Mouse (Mus musculus): Measurements from ENCODE around the gene Mx1. TPM values are rescaled to one million over a fixed set of nuclear protein-coding genes. Genes with fewer than 3 reads are reported as not detected.

The Mx1 gene
- total and polyA plus RNA-seq, 3 experiments = 0.27 to 0.42 TPM; not detected in 1

- TF ChIP-seq CHD1 (IDR thresholded peaks at IDR 0.05; ENCODE audit: low read depth, low read length) (no peak), CHD2 (IDR thresholded peaks at IDR 0.05; ENCODE audit: low read length) (no peak), SIN3A (IDR thresholded peaks at IDR 0.05; ENCODE audit: low read length) (no peak), USF1 (IDR thresholded peaks at IDR 0.05; ENCODE audit: low read depth, low read length) (no peak), MAFK (IDR thresholded peaks at IDR 0.05; ENCODE audit: borderline replicate concordance, low read depth, low read length) (no peak), RAD21 (IDR thresholded peaks at IDR 0.05; ENCODE audit: low read depth, low read length) (no peak), JUND (IDR thresholded peaks at IDR 0.05; ENCODE audit: low read depth, low read length) (no peak), RCOR1 (IDR thresholded peaks at IDR 0.05; ENCODE audit: low read depth, low read length) (no peak), GABPA (IDR thresholded peaks at IDR 0.05; ENCODE audit: low read depth, low read length) (no peak), USF2 (IDR thresholded peaks at IDR 0.05; ENCODE audit: borderline replicate concordance in 1 of 2, insufficient read depth in 1 of 2, low read depth in 1 of 2, low read length in 2 of 2) (no peak)
- no peaks in the 10 kb centered on the region for H3K9me3 ChIP-seq (replicated peaks; ENCODE audit: insufficient read depth, low read length)
- H3K27me3 ChIP-seq (ENCODE audit: control insufficient read depth in 1 of 2, insufficient read depth in 2 of 2, low read length in 2 of 2) = no peaks in the 10 kb centered on the region; a peak in 1 of 4 replicates
- H3K4me3 ChIP-seq (ENCODE audit: control insufficient read depth in 1 of 2, insufficient read depth in 1 of 2, low read depth in 2 of 2, low read length in 2 of 2) = no peak overlapping the region
- peaks cover 0 to 3% of the 10 kb centered on the region in 2 experiments; a peak in 1 of 4 replicates for H3K36me3 ChIP-seq (ENCODE audit: control insufficient read depth in 1 of 2, insufficient read depth in 2 of 2, low read length in 2 of 2)
- H3K9ac ChIP-seq (ENCODE audit: control insufficient read depth, low read depth, low read length, poor library complexity, severe bottlenecking) = no peak overlapping the region
- DNase-seq (ENCODE audit: low read depth, low spot score) = no peak
- H3K4me1 ChIP-seq (ENCODE audit: control insufficient read depth in 1 of 2, insufficient read depth in 2 of 2, low read length in 2 of 2) = peaks cover 5 to 7% of the 10 kb centered on the region in 2 experiments; a peak in 2 of 4 replicates
- H3K79me2 ChIP-seq (ENCODE audit: control insufficient read depth, insufficient read depth, low read length, poor library complexity) = no peaks in the 10 kb centered on the region
- no peak overlapping the region for H3K27ac ChIP-seq (ENCODE audit: control insufficient read depth, low read depth, low read length)
Measured at GRCm38 (mm10) chr16:97434206-97434605, 28.5 kb downstream of the Mx1 start.

- Histone ChIP-seq H3K79me2 (ENCODE audit: control insufficient read depth, insufficient read depth, low read length, poor library complexity) (no peaks in the 10 kb centered on the region), H3K4me1 (ENCODE audit: control insufficient read depth in 1 of 2, insufficient read depth in 2 of 2, low read length in 2 of 2) (peaks cover 5 to 7% of the 10 kb centered on the region in 2 experiments; a peak in 2 of 4 replicates), H3K27me3 (ENCODE audit: control insufficient read depth in 1 of 2, insufficient read depth in 2 of 2, low read length in 2 of 2) (no peaks in the 10 kb centered on the region), H3K4me3 (ENCODE audit: control insufficient read depth in 1 of 2, insufficient read depth in 1 of 2, low read depth in 2 of 2, low read length in 2 of 2) (no peak overlapping the region), H3K36me3 (ENCODE audit: control insufficient read depth in 1 of 2, insufficient read depth in 2 of 2, low read length in 2 of 2) (peaks cover 0 to 3% of the 10 kb centered on the region in 2 experiments; a peak in 1 of 4 replicates), H3K9me3 (replicated peaks; ENCODE audit: insufficient read depth, low read length) (no peaks in the 10 kb centered on the region), H3K27ac (ENCODE audit: control insufficient read depth, low read depth, low read length) (no peak overlapping the region), H3K9ac (ENCODE audit: control insufficient read depth, low read depth, low read length, poor library complexity, severe bottlenecking) (no peak overlapping the region)
- DNase-seq (ENCODE audit: low read depth, low spot score) = peak; percentile 73
- TF ChIP-seq GATA1 (IDR thresholded peaks at IDR 0.05; ENCODE audit: low read depth, low read length) = 0 out of 2 replicates have a peak, but pooled peaks have one; percentile 10
- TF ChIP-seq TAL1 (IDR thresholded peaks at IDR 0.05; ENCODE audit: low read length) = no peak
Measured at GRCm38 (mm10) chr16:97431328-97431727, 31.4 kb downstream of the Mx1 start.

- Histone ChIP-seq H3K4me3 (ENCODE audit: control insufficient read depth in 1 of 2, insufficient read depth in 1 of 2, low read depth in 2 of 2, low read length in 2 of 2) (no peak overlapping the region), H3K27me3 (ENCODE audit: control insufficient read depth in 1 of 2, insufficient read depth in 2 of 2, low read length in 2 of 2) (no peaks in the 10 kb centered on the region)
- no peak for TF ChIP-seq EP300 (IDR thresholded peaks at IDR 0.05; ENCODE audit: low read depth in 1 of 2, low read length in 2 of 2)
- no peak for TF ChIP-seq GATA1 (IDR thresholded peaks at IDR 0.05; ENCODE audit: low read depth, low read length)
- TF ChIP-seq MAZ (IDR thresholded peaks at IDR 0.05; ENCODE audit: low read depth, low read length) = no peak
- no peak for TF ChIP-seq HCFC1 (IDR thresholded peaks at IDR 0.05; ENCODE audit: low read depth, low read length)
- no peak for TF ChIP-seq ZC3H11A (IDR thresholded peaks at IDR 0.05; ENCODE audit: low read depth, low read length)
- TF ChIP-seq POLR2AphosphoS2 (IDR thresholded peaks at IDR 0.05; ENCODE audit: low read length) = no peak
- no peak for TF ChIP-seq MAX (IDR thresholded peaks at IDR 0.05; ENCODE audit: low read length)
Measured at GRCm38 (mm10) chr16:97430091-97430490, 32.6 kb downstream of the Mx1 start.

More at GRCm38 (mm10) chr16:97430091-97430490, 32.6 kb downstream of the Mx1 start:
- DNase-seq (ENCODE audit: low read depth, low spot score) = no peak
- H3K9me3 ChIP-seq (replicated peaks; ENCODE audit: insufficient read depth, low read length) = no peaks in the 10 kb centered on the region
- peaks cover 0 to 3% of the 10 kb centered on the region in 2 experiments; a peak in 1 of 4 replicates for H3K36me3 ChIP-seq (ENCODE audit: control insufficient read depth in 1 of 2, insufficient read depth in 2 of 2, low read length in 2 of 2)
- peaks cover 5 to 7% of the 10 kb centered on the region in 2 experiments; a peak in 2 of 4 replicates for H3K4me1 ChIP-seq (ENCODE audit: control insufficient read depth in 1 of 2, insufficient read depth in 2 of 2, low read length in 2 of 2)
- no peak overlapping the region for H3K27ac ChIP-seq (ENCODE audit: control insufficient read depth, low read depth, low read length)
- no peaks in the 10 kb centered on the region for H3K79me2 ChIP-seq (ENCODE audit: control insufficient read depth, insufficient read depth, low read length, poor library complexity)
- H3K9ac ChIP-seq (ENCODE audit: control insufficient read depth, low read depth, low read length, poor library complexity, severe bottlenecking) = no peak overlapping the region
